Mouse (Mus musculus) MEL (cell line): ENCODE results near the gene Rab20. TPM values are rescaled to one million over a fixed set of nuclear protein-coding genes. Genes with fewer than 3 reads are reported as not detected.
"Not testable (repeated sequence)": the region's sequence is repeated elsewhere in the genome, so short reads cannot be mapped to it uniquely, and the experiment has no call there.

Experiments
- DNase-seq: peaks from one replicate; pipeline ENCODE4 v3.0.0; 2011; ENCODE audit warnings: low read depth, low spot score
- H3K27ac ChIP-seq: 2 replicates; pipeline ENCODE4 v1.5.1; 2012; ENCODE audit warnings: low read depth, mild to moderate bottlenecking, control low read depth, low read length, moderate library complexity; ENCODE audit not compliant: control insufficient read depth
- H3K27me3 ChIP-seq, 2 experiments: fragments of 150-350 bp in 1 of 2; sonication (generic) in 1 of 2; 2 replicates each; pipeline ENCODE4 v1.6.1; 2012; ENCODE audit warnings: low read length in 2 of 2, mild to moderate bottlenecking in 2 of 2, improper control_type of control experiment in 1 of 2, moderate library complexity in 1 of 2; ENCODE audit not compliant: insufficient read depth in 2 of 2, control insufficient read depth in 1 of 2
- H3K36me3 ChIP-seq, 2 experiments: 2 replicates each; pipeline ENCODE4 v1.6.1; 2012 to 2014; ENCODE audit warnings: low read length in 2 of 2, improper control_type of control experiment in 1 of 2, inconsistent platforms in 1 of 2, mild to moderate bottlenecking in 1 of 2; ENCODE audit not compliant: insufficient read depth in 2 of 2, control insufficient read depth in 1 of 2
- H3K4me1 ChIP-seq, 2 experiments: fragments of 150-350 bp in 1 of 2; sonication (generic) in 1 of 2; 2 replicates each; pipeline ENCODE4 v1.6.1; 2012; ENCODE audit warnings: low read length in 2 of 2, improper control_type of control experiment in 1 of 2, mild to moderate bottlenecking in 1 of 2; ENCODE audit not compliant: insufficient read depth in 2 of 2, control insufficient read depth in 1 of 2
- H3K4me3 ChIP-seq, 2 experiments: fragments of 150-350 bp in 1 of 2; sonication (generic) in 1 of 2; 2 replicates each; pipeline ENCODE4 v1.5.1; 2012; ENCODE audit warnings: low read depth in 2 of 2, low read length in 2 of 2, mild to moderate bottlenecking in 2 of 2, moderate library complexity in 2 of 2, control low read depth in 1 of 2, improper control_type of control experiment in 1 of 2; ENCODE audit not compliant: control insufficient read depth in 1 of 2, insufficient read depth in 1 of 2
- H3K79me2 ChIP-seq: 2 replicates; pipeline ENCODE4 v1.6.1; 2012; ENCODE audit warnings: mild to moderate bottlenecking, low read length, moderate library complexity; ENCODE audit not compliant: control insufficient read depth, poor library complexity, insufficient read depth
- H3K9ac ChIP-seq: 2 replicates; pipeline ENCODE4 v1.6.1; 2012; ENCODE audit warnings: low read depth, mild to moderate bottlenecking, control low read depth, low read length, moderate library complexity; ENCODE audit not compliant: control insufficient read depth, poor library complexity, severe bottlenecking
- H3K9me3 ChIP-seq: fragments of 150-350 bp; sonication (generic); replicated peaks from 2 replicates; pipeline ENCODE4 v1.6.1; 2012; ENCODE audit warnings: mild to moderate bottlenecking, low read length, improper control_type of control experiment, moderate library complexity; ENCODE audit not compliant: insufficient read depth
- BHLHE40 ChIP-seq: IDR thresholded peaks from 2 replicates; pipeline ENCODE4 v1.6.1; 2012; ENCODE audit warnings: low read depth, mild to moderate bottlenecking, inconsistent platforms, low read length, improper control_type of control experiment, borderline replicate concordance
- CHD1 ChIP-seq: IDR thresholded peaks from 2 replicates; pipeline ENCODE4 v1.6.1; 2012; ENCODE audit warnings: low read depth, mild to moderate bottlenecking, inconsistent platforms, low read length, improper control_type of control experiment
- CHD2 ChIP-seq: IDR thresholded peaks from 2 replicates; pipeline ENCODE4 v1.6.1; 2011; ENCODE audit warnings: low read length, improper control_type of control experiment
- CTCF ChIP-seq, 3 experiments: IDR thresholded peaks in 2 of 3; conservative IDR thresholded peaks in 1 of 3; 2 replicates each; pipeline ENCODE4 v1.5.1; 2011 to 2012; ENCODE audit warnings: low read length in 3 of 3, low read depth in 2 of 3, mild to moderate bottlenecking in 2 of 3, improper control_type of control experiment in 1 of 3, inconsistent platforms in 1 of 3, mixed read lengths in 1 of 3, moderate library complexity in 1 of 3; ENCODE audit not compliant: control insufficient read depth in 1 of 3, insufficient read depth in 1 of 3, poor library complexity in 1 of 3, severe bottlenecking in 1 of 3
- EP300 ChIP-seq, 2 experiments: IDR thresholded peaks; 2 replicates each; pipeline ENCODE4 v1.6.1; 2011; ENCODE audit warnings: improper control_type of control experiment in 2 of 2, low read length in 2 of 2, low read depth in 1 of 2, mild to moderate bottlenecking in 1 of 2
- GABPA ChIP-seq: IDR thresholded peaks from 2 replicates; pipeline ENCODE4 v1.6.1; 2012; ENCODE audit warnings: low read depth, mild to moderate bottlenecking, inconsistent platforms, low read length, improper control_type of control experiment, moderate library complexity
- HCFC1 ChIP-seq: IDR thresholded peaks from 2 replicates; pipeline ENCODE4 v1.6.1; 2012; ENCODE audit warnings: low read depth, mild to moderate bottlenecking, inconsistent platforms, low read length, improper control_type of control experiment, moderate library complexity
- MYC ChIP-seq: IDR thresholded peaks from 2 replicates; pipeline ENCODE4 v1.6.1; 2011; ENCODE audit warnings: low read depth, mild to moderate bottlenecking, low read length, improper control_type of control experiment, moderate library complexity
- NRF1 ChIP-seq: IDR thresholded peaks from 2 replicates; pipeline ENCODE4 v1.6.1; 2014; ENCODE audit warnings: low read depth, mild to moderate bottlenecking, inconsistent platforms, low read length, improper control_type of control experiment, moderate library complexity; ENCODE audit not compliant: poor library complexity, insufficient read depth, severe bottlenecking
- RAD21 ChIP-seq: IDR thresholded peaks from 2 replicates; pipeline ENCODE4 v1.6.1; 2011; ENCODE audit warnings: mild to moderate bottlenecking, low read depth, low read length, improper control_type of control experiment
- SIN3A ChIP-seq: IDR thresholded peaks from 2 replicates; pipeline ENCODE4 v1.6.1; 2012; ENCODE audit warnings: low read length, improper control_type of control experiment, inconsistent platforms
- SMC3 ChIP-seq: IDR thresholded peaks from 2 replicates; pipeline ENCODE4 v1.6.1; 2011; ENCODE audit warnings: low read depth, low read length, improper control_type of control experiment
- UBTF ChIP-seq: IDR thresholded peaks from 2 replicates; pipeline ENCODE4 v1.6.1; 2012; ENCODE audit warnings: low read depth, mild to moderate bottlenecking, inconsistent platforms, low read length, improper control_type of control experiment, moderate library complexity, borderline replicate concordance; ENCODE audit not compliant: insufficient read depth
- USF1 ChIP-seq: IDR thresholded peaks from 2 replicates; pipeline ENCODE4 v1.6.1; 2014; ENCODE audit warnings: low read depth, mild to moderate bottlenecking, inconsistent platforms, low read length, improper control_type of control experiment, moderate library complexity
- USF2 ChIP-seq, 2 experiments: IDR thresholded peaks; 2 replicates each; pipeline ENCODE4 v1.6.1; 2011 to 2012; ENCODE audit warnings: improper control_type of control experiment in 2 of 2, low read length in 2 of 2, borderline replicate concordance in 1 of 2, inconsistent platforms in 1 of 2, low read depth in 1 of 2, mild to moderate bottlenecking in 1 of 2; ENCODE audit not compliant: insufficient read depth in 1 of 2
- ZKSCAN1 ChIP-seq: IDR thresholded peaks from 2 replicates; pipeline ENCODE4 v1.6.1; 2012; ENCODE audit warnings: low read depth, mild to moderate bottlenecking, inconsistent platforms, low read length, improper control_type of control experiment, moderate library complexity
- ZMIZ1 ChIP-seq: IDR thresholded peaks from 2 replicates; pipeline ENCODE4 v1.6.1; 2012; ENCODE audit warnings: low read depth, mild to moderate bottlenecking, inconsistent platforms, low read length, improper control_type of control experiment, moderate library complexity
- polyA plus RNA-seq, 2 experiments: library from polyadenylated mRNA; stranded (reverse) in 1 of 2; unstranded in 1 of 2; fragments of >175 nt in 1 of 2; fragments of >200 nt in 1 of 2; gene quantifications; 2 replicates each; pipeline versions ENCODE4 v1.2.1 to v1.2.4; 2012; ENCODE audit warnings: low replicate concordance in 2 of 2, low read depth in 1 of 2; ENCODE audit not compliant: insufficient read length in 2 of 2, insufficient read depth in 1 of 2, missing spikeins in 1 of 2
- total RNA-seq: library from RNA; depleted of rRNA; stranded (reverse); fragments of 300-350 nt; gene quantifications from 2 replicates; pipeline ENCODE4 v1.2.3, GENCODE M21; 2012

The Rab20 gene
- total and polyA plus RNA-seq, 3 experiments, result 9.5 to 10.4 TPM; not detected in 1

DNA sequence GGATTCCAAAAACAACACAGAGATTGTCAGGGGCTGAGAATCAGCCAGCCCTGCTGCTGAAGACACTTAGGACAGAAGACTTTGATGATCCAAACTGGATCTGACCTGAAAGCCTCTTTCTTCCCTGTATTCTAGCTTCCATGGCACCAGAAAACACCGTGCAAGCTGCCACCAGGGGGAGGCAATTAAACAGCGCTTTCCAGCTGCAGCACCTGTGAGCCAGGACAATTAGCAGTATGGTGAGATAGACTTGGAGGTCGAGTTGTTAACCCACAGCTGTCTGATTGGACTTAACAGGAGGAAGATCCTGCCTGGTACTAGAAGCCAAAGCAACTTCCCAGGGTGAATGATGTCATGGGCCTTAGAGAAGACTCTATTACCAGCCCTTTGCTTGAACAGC lies 9.4 kb downstream of the Rab20 start:
- H3K79me2 ChIP-seq, result no peaks in the 10 kb centered on the region
- no peak for DNase-seq
- H3K9ac ChIP-seq, result no peak overlapping the region
- H3K4me3 ChIP-seq, result no peak overlapping the region
- no peaks in the 10 kb centered on the region for H3K9me3 ChIP-seq
- no peak overlapping the region for H3K27ac ChIP-seq
- peak; percentile 3 for TF ChIP-seq RAD21
- TF ChIP-seq GABPA, result no peak
- no peak for TF ChIP-seq MYC
- TF ChIP-seq UBTF, result no peak
- TF ChIP-seq CHD1, result no peak
- TF ChIP-seq SMC3, result peak; percentile 38
- no peak for TF ChIP-seq ZMIZ1
- no peak for TF ChIP-seq BHLHE40
- peak in 2 of 3 experiments; percentile 23 to 41; a peak in 3 of 6 replicates for TF ChIP-seq CTCF (IDR thresholded peaks at IDR 0.05 in 2 of 3, conservative IDR thresholded peaks at IDR 0.05 in 1 of 3; ENCODE audit: control insufficient read depth in 1 of 3, insufficient read depth in 1 of 3, low read depth in 2 of 3, low read length in 3 of 3, poor library complexity in 1 of 3, severe bottlenecking in 1 of 3)
- no peak for TF ChIP-seq EP300 (IDR thresholded peaks at IDR 0.05; ENCODE audit: low read depth in 1 of 2, low read length in 2 of 2)
- TF ChIP-seq ZKSCAN1, result no peak
- no peak for TF ChIP-seq HCFC1
- TF ChIP-seq USF2 (IDR thresholded peaks at IDR 0.05; ENCODE audit: borderline replicate concordance in 1 of 2, insufficient read depth in 1 of 2, low read depth in 1 of 2, low read length in 2 of 2), result no peak
- no peaks in the 10 kb centered on the region for H3K4me1 ChIP-seq
- H3K27me3 ChIP-seq, result no peaks in the 10 kb centered on the region
- H3K36me3 ChIP-seq, result no peaks in the 10 kb centered on the region

DNA sequence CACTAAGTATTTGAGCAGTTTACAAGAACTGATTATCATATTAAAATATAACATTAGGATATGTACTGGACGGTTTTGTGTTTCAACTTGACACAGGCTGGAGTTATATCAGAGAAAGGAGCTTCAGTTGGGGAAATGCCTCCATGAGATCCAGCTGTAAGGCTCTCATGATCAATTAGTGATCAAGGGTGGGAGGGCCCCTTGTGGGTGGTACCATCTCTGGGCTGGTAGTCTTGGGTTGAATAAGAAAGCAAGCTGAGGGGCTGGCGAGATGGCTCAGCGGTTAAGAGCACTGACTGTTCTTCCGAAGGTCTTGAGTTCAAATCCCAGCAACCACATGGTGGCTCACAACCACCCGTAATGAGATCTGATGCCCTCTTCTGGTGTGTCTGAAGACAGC lies 12.0 kb downstream of the Rab20 start:
- H3K9ac ChIP-seq, DNase-seq, H3K36me3 ChIP-seq, H3K9me3 ChIP-seq, H3K79me2 ChIP-seq, H3K27ac ChIP-seq, H3K4me1 ChIP-seq, H3K27me3 ChIP-seq, H3K4me3 ChIP-seq: not testable (repeated sequence)

DNA sequence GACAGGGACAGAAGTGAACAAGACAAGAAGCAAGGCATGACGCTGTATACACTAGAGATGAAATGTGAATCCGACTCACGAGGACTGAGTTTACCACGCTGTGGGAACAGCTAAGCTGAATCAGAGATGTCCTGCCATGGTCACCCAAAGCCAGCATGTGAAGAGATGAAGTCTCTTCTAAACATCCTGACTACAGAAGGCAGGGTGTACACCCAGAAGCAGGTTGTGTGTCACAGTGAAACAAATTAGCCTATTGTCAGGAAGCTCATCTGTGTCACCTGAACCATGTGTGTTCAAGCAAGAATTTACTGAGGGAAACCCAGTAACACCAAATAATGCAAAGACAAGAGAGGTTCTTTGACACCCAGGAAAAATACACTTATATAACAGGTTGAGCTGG lies 12.9 kb downstream of the Rab20 start:
- Histone ChIP-seq H3K9ac (no peak overlapping the region), H3K9me3 (no peaks in the 10 kb centered on the region), H3K36me3 (peaks cover 0 to 5% of the 10 kb centered on the region in 2 experiments; a peak in 2 of 4 replicates), H3K4me1 (no peaks in the 10 kb centered on the region), H3K27ac (no peak overlapping the region), H3K79me2 (no peaks in the 10 kb centered on the region), H3K4me3 (no peak overlapping the region), H3K27me3 (no peaks in the 10 kb centered on the region)
- TF ChIP-seq MYC, result no peak
- TF ChIP-seq NRF1, result no peak
- no peak for TF ChIP-seq CHD2
- TF ChIP-seq USF1, result no peak
- no peak for TF ChIP-seq SIN3A
- no peak for DNase-seq
